Mouse (Mus musculus) embryonic facial prominence, embryonic 12.5 days (tissue): ENCODE measurements at regions not wholly inside any gene's neighbourhood (a gene's known extent, or its start where the extent isn't known, plus 50 kb on each side); places are given as distances from the start of the nearest gene placed in this dataset.

Experiments
- ATAC-seq: fragments of 200-750 bp; cut with Nextera tagmentation; 2 replicates; pipeline ENCODE4 v1.8.0; 2017; ENCODE audit not compliant: insufficient number of reproducible peaks, insufficient read depth, low FRiP score, low TSS enrichment
- H3K27ac ChIP-seq: fragments of 300-500 bp; sonication (generic); 2 replicates; pipeline ENCODE4 v1.5.1; 2016; ENCODE audit warnings: mild to moderate bottlenecking
- H3K27me3 ChIP-seq: fragments of 300-500 bp; sonication (generic); 2 replicates; pipeline ENCODE4 v1.6.1; 2016; ENCODE audit warnings: mild to moderate bottlenecking, moderate library complexity
- H3K36me3 ChIP-seq: fragments of 300-500 bp; sonication (generic); 2 replicates; pipeline ENCODE4 v1.6.1; 2016; ENCODE audit warnings: mild to moderate bottlenecking
- H3K4me1 ChIP-seq: fragments of 300-500 bp; sonication (generic); 2 replicates; pipeline ENCODE4 v1.6.1; 2016
- H3K4me2 ChIP-seq: fragments of 300-500 bp; sonication (generic); replicated peaks from 2 replicates; pipeline ENCODE4 v1.6.1; 2016; ENCODE audit warnings: mild to moderate bottlenecking, moderate library complexity
- H3K4me3 ChIP-seq: fragments of 300-500 bp; sonication (generic); 2 replicates; pipeline ENCODE4 v1.5.1; 2016; ENCODE audit warnings: mild to moderate bottlenecking
- H3K9ac ChIP-seq: fragments of 300-500 bp; sonication (generic); 2 replicates; pipeline ENCODE4 v1.6.1; 2016; ENCODE audit warnings: mild to moderate bottlenecking, moderate library complexity
- H3K9me3 ChIP-seq: fragments of 300-500 bp; sonication (generic); 2 replicates; pipeline ENCODE4 v1.6.1; 2016; ENCODE audit warnings: mild to moderate bottlenecking, moderate library complexity
- WGBS: fragments of 180-500 bp; shearing (Covaris S2); methylation state at CpG from one replicate; pipeline ENCODE4 v1.1.7; 2016; 5-methylcytosine and 5-hydroxymethylcytosine counted together

DNA sequence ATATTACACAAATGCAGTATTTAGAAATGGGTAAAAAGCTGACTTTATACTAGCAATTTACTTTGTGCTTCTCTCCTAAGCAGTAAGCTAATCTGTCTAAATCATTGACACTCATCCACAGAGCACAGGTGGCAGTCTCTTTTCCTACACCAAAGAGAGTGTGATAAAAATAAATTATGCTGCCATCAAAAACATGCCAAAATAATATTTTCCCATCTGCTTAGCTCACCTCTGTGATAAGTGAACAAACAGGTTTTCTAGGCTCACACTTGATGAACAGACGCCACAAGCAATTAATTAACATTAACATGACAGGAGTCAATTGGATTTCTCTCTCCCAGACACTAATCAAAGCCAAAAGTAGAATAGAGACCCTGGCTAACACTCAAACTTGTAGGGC is 451.2 kb downstream of the Bmp2 start:
- Histone ChIP-seq H3K36me3 (no peaks in the 10 kb centered on the region), H3K27ac (no peak overlapping the region), H3K4me1 (no peaks in the 10 kb centered on the region), H3K9me3 (no peaks in the 10 kb centered on the region), H3K4me2 (no peak overlapping the region), H3K9ac (no peak overlapping the region), H3K4me3 (no peak overlapping the region), H3K27me3 (no peaks in the 10 kb centered on the region)
- WGBS: 48% methylated on average over 1 of the region's 1 CpGs
- ATAC-seq: no peak

- no peak overlapping the region for H3K9ac ChIP-seq
- no peak overlapping the region for H3K4me3 ChIP-seq
- H3K4me1 ChIP-seq: 0 out of 2 replicates have a peak, but pooled peaks cover 4% of the 10 kb centered on the region
- WGBS: 36% methylated on average over 1 of the region's 1 CpGs
- H3K27ac ChIP-seq: 0 out of 2 replicates have a peak overlapping the region, but pooled peaks have one; percentile 54
- H3K9me3 ChIP-seq: no peaks in the 10 kb centered on the region
- ATAC-seq: no peak
- no peaks in the 10 kb centered on the region for H3K27me3 ChIP-seq
- H3K36me3 ChIP-seq: no peaks in the 10 kb centered on the region
- H3K4me2 ChIP-seq: no peak overlapping the region
These were observed 442.8 kb downstream of the Bmp2 start for GRCm38 (mm10) chr2:133994742-133995141.

DNA sequence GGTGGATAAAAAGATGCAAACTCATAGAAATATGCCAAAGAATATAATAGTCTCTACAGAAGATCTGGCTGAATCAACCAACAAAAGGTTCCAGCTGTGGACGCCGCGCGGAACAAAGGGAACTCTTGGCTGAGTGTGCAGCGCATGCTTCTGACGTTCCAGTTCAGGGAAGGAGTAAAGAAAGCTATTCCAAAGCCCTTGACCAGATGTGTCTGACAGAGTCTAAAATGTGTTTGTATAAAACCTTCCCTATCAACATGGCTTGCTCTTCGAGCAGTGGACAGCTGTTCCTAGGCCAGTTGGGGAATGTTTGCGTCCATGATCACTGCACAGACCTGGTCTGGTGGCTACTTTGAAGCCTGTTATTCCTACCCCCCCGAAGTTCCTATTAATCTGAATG is 442.4 kb downstream of the Bmp2 start:
- Histone ChIP-seq H3K9me3 (no peaks in the 10 kb centered on the region), H3K36me3 (no peaks in the 10 kb centered on the region), H3K9ac (no peak overlapping the region), H3K4me3 (no peak overlapping the region), H3K27ac (0 out of 2 replicates have a peak overlapping the region, but pooled peaks have one; percentile 54), H3K4me2 (no peak overlapping the region), H3K4me1 (0 out of 2 replicates have a peak, but pooled peaks cover 4% of the 10 kb centered on the region), H3K27me3 (no peaks in the 10 kb centered on the region)
- ATAC-seq: no peak
- WGBS: 74% methylated on average over 9 of the region's 9 CpGs

DNA sequence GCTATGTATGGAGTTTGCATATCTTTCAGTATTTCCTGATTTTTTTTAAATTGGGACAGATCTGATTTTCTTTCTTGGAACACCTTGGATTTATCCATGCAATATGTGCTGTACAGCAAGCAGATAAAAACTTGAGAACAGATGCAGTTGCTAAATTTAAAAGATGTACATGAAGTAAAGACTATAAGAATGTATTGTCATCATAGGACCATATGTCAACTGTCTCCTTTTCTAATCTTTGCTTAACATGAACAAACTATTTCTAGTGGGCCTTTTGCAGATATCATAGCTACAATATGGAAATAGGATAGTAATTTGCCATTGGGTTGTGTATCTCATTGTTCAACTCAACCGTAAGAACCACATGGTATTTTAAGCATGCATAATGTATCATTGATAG is 435.7 kb downstream of the Bmp2 start:
- H3K36me3 ChIP-seq: no peaks in the 10 kb centered on the region
- no peaks in the 10 kb centered on the region for H3K27me3 ChIP-seq
- no peak overlapping the region for H3K27ac ChIP-seq
- H3K9ac ChIP-seq: no peak overlapping the region
- H3K4me1 ChIP-seq: no peaks in the 10 kb centered on the region
- no peak for ATAC-seq
- 86% methylated on average over 1 of the region's 1 CpGs for WGBS
- no peak overlapping the region for H3K4me3 ChIP-seq
- H3K9me3 ChIP-seq: no peaks in the 10 kb centered on the region
- H3K4me2 ChIP-seq: no peak overlapping the region
